Mouse (Mus musculus) G1E (cell line): ENCODE results near the gene Ptpn14.

Source experiments
- CTCF ChIP-seq: IDR thresholded peaks from 2 replicates; pipeline ENCODE4 v1.5.1; 2012; ENCODE audit warnings: low read depth, low read length, inconsistent platforms, mixed read lengths
- TAL1 ChIP-seq: conservative IDR thresholded peaks from 2 replicates; pipeline ENCODE4 v1.6.1; 2012; ENCODE audit warnings: low read depth, low read length, inconsistent platforms, mixed read lengths

DNA sequence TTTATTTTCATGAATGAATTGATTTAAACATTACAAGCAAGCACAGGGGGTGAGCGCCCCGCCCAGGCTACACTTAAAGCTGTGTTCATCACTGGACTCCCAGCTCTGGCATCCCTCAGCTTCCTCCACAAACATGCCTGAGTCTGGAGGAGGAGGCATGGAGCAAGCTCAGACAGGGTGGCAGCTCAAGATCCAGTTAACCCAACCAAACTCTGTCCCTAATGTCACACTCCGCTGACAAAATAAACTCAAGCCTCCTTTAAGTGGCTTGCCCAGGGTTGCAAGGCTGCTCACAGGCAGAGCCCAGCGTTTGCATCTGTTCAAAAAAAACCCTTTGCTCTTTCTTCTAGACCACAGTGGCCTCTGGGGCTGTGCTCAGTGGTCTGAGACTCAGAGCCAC is 1.9 kb upstream of the Ptpn14 start:
- TF ChIP-seq CTCF: no peak
- no peak for TF ChIP-seq TAL1
